Mouse (Mus musculus) erythroblast, embryonic 14.5 days (primary cell): ENCODE measurements at regions not wholly inside any gene's neighbourhood (a gene's known extent, or its start where the extent isn't known, plus 50 kb on each side); places are given as distances from the start of the nearest gene placed in this dataset.

ENCODE experiments used
- H3K27me3 ChIP-seq: 2 replicates; pipeline ENCODE4 v1.6.1; 2012; ENCODE audit warnings: inconsistent platforms; ENCODE audit not compliant: control insufficient read depth
- H3K36me3 ChIP-seq: 2 replicates; pipeline ENCODE4 v1.6.1; 2012; ENCODE audit warnings: mild to moderate bottlenecking, inconsistent platforms; ENCODE audit not compliant: control insufficient read depth
- H3K4me1 ChIP-seq: 2 replicates; pipeline ENCODE4 v1.6.1; 2012; ENCODE audit warnings: inconsistent platforms; ENCODE audit not compliant: control insufficient read depth
- H3K4me3 ChIP-seq: replicated peaks from 2 replicates; pipeline ENCODE3; 2012; ENCODE audit warnings: moderate library complexity, mild to moderate bottlenecking, inconsistent platforms
- H3K9me3 ChIP-seq: 2 replicates; pipeline ENCODE4 v1.6.1; 2012; ENCODE audit warnings: low read length, inconsistent platforms, mixed read lengths; ENCODE audit not compliant: control insufficient read depth
- GATA1 ChIP-seq: IDR thresholded peaks from 2 replicates; pipeline ENCODE4 v1.6.1; 2012; ENCODE audit warnings: low read length, inconsistent platforms, mixed read lengths
- TAL1 ChIP-seq: IDR thresholded peaks from 3 replicates; pipeline ENCODE4 v1.6.1; 2012; ENCODE audit warnings: low read length, inconsistent platforms, mixed read lengths

DNA sequence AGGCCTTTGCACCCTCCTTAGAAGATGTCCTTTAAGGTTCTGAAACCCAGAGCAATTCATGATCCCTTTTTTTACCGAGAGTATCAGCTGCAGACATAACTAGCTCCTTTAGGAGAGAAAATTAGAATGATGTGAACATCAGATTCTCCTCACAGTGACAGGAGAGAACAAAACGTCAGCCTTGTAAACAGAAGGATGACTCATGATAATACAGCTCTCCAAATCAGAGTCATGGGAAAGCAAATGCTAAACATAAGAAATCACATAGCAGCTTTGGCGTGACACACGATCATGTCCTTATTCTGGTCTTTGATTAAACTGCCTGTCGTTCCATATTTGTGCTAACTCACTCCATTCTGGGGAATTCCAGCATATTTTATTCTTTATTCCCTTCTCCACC lies 82.4 kb upstream of the Ccdc54 start:
- H3K36me3 ChIP-seq = no peaks in the 10 kb centered on the region
- no peak overlapping the region for H3K4me3 ChIP-seq
- peaks cover 6% of the 10 kb centered on the region for H3K9me3 ChIP-seq
- TF ChIP-seq TAL1 (no peak), GATA1 (no peak)
- no peaks in the 10 kb centered on the region for H3K27me3 ChIP-seq
- H3K4me1 ChIP-seq = no peaks in the 10 kb centered on the region

DNA sequence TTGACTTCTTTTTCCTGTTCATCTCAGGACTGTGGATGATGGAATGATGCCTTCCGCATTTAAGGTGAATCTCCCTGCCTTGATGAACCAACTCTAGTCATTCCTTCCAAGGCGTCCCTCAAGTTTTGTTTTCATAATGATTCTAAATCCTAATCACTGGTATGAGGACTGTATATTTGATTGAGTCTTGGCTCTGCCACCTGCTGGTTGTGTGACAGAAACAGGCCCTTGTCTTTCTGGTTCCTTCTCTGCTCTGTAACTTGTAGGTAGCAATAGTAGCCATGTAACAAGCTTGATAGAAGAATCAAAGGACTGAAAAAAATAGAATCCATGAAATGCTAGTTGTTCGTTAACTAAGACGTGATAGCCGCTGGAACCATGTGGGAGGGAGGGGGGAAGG lies 81.8 kb upstream of the Ccdc54 start:
- H3K9me3 ChIP-seq = peaks cover 6% of the 10 kb centered on the region
- no peaks in the 10 kb centered on the region for H3K4me1 ChIP-seq
- no peaks in the 10 kb centered on the region for H3K27me3 ChIP-seq
- no peak for TF ChIP-seq GATA1
- no peak for TF ChIP-seq TAL1
- no peaks in the 10 kb centered on the region for H3K36me3 ChIP-seq
- no peak overlapping the region for H3K4me3 ChIP-seq

DNA sequence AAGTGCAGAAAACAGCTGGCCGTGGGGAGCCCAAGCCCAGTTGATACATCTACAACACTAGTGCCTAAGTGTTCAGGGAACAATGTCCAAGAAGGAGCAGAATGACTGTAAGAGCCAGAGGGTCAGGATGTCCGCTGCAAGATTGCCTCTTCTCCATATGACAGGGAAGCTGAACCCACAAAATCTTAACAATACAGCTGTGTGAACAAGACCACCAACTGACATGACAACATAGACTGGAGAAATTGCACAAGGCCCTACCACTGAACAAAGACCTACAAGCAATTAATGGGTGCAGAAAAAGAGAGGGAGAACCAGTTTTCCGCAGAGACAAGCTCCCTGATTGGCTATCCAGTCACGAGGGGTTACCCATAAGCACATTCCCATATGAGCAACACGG lies 80.2 kb upstream of the Ccdc54 start:
- Histone ChIP-seq H3K27me3 (no peaks in the 10 kb centered on the region), H3K9me3 (peaks cover 6% of the 10 kb centered on the region), H3K4me3 (no peak overlapping the region), H3K36me3 (no peaks in the 10 kb centered on the region), H3K4me1 (no peaks in the 10 kb centered on the region)
- no peak for TF ChIP-seq TAL1
- no peak for TF ChIP-seq GATA1

DNA sequence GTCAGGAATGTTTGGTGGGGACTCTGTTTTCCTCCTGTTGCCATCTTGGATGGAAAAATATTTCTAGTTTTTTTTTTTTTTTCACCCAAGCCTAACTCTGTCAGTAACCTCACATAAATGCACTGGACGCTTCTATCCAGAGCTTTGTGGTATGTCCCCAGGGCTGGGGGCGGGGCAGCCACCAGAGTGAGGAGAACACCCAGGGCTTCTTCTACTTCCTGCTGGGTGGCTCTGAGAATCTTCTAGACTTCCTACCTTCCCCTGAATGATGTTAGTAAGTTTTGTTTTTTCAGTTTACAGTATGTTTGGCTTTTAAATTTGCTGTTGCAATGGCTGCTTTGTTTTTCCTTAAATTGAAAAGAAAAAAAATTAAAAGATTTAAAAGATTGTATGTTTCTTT lies 73.3 kb upstream of the Ccdc54 start:
- H3K27me3 ChIP-seq = no peaks in the 10 kb centered on the region
- peaks cover 6% of the 10 kb centered on the region for H3K9me3 ChIP-seq
- no peaks in the 10 kb centered on the region for H3K4me1 ChIP-seq
- no peak overlapping the region for H3K4me3 ChIP-seq
- TF ChIP-seq GATA1 (no peak), TAL1 (no peak)
- H3K36me3 ChIP-seq = no peaks in the 10 kb centered on the region
